Mouse (Mus musculus): Measurements from ENCODE around the gene Higd1a. TPM values are rescaled to one million over a fixed set of nuclear protein-coding genes. Genes with fewer than 3 reads are reported as not detected.

Gene Higd1a
- polyA plus RNA-seq, 1 experiment from 2014 or later: 135 TPM

DNA sequence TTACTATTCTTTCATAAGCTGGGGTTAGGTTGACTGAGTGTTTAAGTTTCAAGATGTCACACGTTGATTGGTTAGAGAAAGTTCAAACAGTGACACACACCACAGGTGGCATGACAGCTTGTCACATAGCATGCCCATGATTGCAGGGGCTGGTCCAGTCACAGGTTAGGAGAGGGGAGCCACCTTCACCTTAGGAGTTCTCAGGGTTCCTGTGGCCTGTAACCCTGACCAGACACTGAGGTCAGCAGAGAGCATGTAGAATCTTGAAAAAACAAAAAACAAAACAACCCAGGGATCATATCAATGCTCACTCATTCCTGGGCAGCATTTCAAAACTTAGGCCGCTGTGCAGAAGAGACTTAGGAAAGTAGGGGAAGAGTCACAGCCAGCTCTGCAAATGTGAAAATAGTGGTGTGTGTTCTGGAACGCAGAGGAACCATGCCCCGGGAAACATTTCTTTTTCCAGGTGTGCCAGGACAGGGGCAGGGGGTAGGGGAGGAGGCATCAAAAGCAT lies 31.8 kb upstream of the Higd1a start:
- Histone ChIP-seq H3K4me2 (ENCODE audit: low read length) (no peak overlapping the region), H3K4me1 (ENCODE audit: control insufficient read depth, insufficient read depth, low read length) (no peaks in the 10 kb centered on the region), H3K36me3 (ENCODE audit: control insufficient read depth, insufficient read depth, low read length) (no peaks in the 10 kb centered on the region), H3K9me3 (ENCODE audit: control insufficient read depth, low read length) (no peaks in the 10 kb centered on the region), H3K27me3 (ENCODE audit: control insufficient read depth, insufficient read depth, low read length) (no peaks in the 10 kb centered on the region), H3K4me3 (replicated peaks; ENCODE audit: low read depth, low read length) (no peak overlapping the region), H3K9ac (replicated peaks; ENCODE audit: low read length) (no peak overlapping the region), H3K27ac (replicated peaks; ENCODE audit: low read depth, low read length) (no peak overlapping the region)
- DNase-seq: no peak
- WGBS: 76% methylated on average over 4 of the region's 4 CpGs
- ATAC-seq (ENCODE audit: low FRiP score, low TSS enrichment): no peak

GRCm38 (mm10) chr9:121882015-121882457 lies 23.9 kb upstream of the Higd1a start:
- Histone ChIP-seq H3K27ac (replicated peaks; ENCODE audit: low read depth, low read length) (no peak overlapping the region), H3K36me3 (ENCODE audit: control insufficient read depth, insufficient read depth, low read length) (no peaks in the 10 kb centered on the region), H3K9me3 (ENCODE audit: control insufficient read depth, low read length) (no peaks in the 10 kb centered on the region), H3K27me3 (ENCODE audit: control insufficient read depth, insufficient read depth, low read length) (no peaks in the 10 kb centered on the region), H3K4me3 (replicated peaks; ENCODE audit: low read depth, low read length) (no peak overlapping the region), H3K4me2 (ENCODE audit: low read length) (no peak overlapping the region), H3K9ac (replicated peaks; ENCODE audit: low read length) (no peak overlapping the region), H3K4me1 (ENCODE audit: control insufficient read depth, insufficient read depth, low read length) (no peaks in the 10 kb centered on the region)
- ATAC-seq (ENCODE audit: low FRiP score, low TSS enrichment) (no peak), DNase-seq (no peak)
- WGBS: 84% methylated on average over 7 of the region's 7 CpGs

- no peak overlapping the region for H3K27ac ChIP-seq (replicated peaks; ENCODE audit: low read depth, low read length)
- no peak overlapping the region for H3K9ac ChIP-seq (replicated peaks; ENCODE audit: low read length)
- H3K4me2 ChIP-seq (ENCODE audit: low read length): no peak overlapping the region
- ATAC-seq (ENCODE audit: low FRiP score, low TSS enrichment) (no peak), DNase-seq (no peak)
- H3K36me3 ChIP-seq (ENCODE audit: control insufficient read depth, insufficient read depth, low read length): no peaks in the 10 kb centered on the region
- no peaks in the 10 kb centered on the region for H3K4me1 ChIP-seq (ENCODE audit: control insufficient read depth, insufficient read depth, low read length)
- WGBS: 82% methylated on average over 6 of the region's 6 CpGs
- H3K9me3 ChIP-seq (ENCODE audit: control insufficient read depth, low read length): no peaks in the 10 kb centered on the region
- H3K27me3 ChIP-seq (ENCODE audit: control insufficient read depth, insufficient read depth, low read length): no peaks in the 10 kb centered on the region
- H3K4me3 ChIP-seq (replicated peaks; ENCODE audit: low read depth, low read length): no peak overlapping the region
Observed at GRCm38 (mm10) chr9:121881301-121881700, 23.1 kb upstream of the Higd1a start.

DNA sequence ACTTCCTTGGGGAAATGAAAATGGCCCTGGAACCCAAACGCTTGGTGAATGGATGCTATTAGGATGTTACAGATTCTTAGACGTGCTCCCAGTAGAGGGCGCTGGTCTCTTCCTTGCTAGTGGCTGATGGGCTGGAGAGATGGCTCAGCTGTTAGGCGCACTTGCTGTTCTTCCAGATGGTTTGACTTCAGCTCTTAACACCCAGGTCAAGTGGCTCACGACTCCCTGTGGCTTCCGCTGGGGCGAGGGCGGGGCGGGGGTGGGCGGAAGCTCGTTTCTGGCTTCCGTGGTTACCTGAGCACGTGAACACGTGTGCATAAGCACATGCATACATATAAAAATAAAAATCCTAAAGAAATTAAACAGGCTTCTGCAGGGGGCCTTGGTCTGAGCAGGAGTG lies 22.7 kb upstream of the Higd1a start:
- H3K9ac ChIP-seq (replicated peaks; ENCODE audit: low read length): no peak overlapping the region
- H3K4me2 ChIP-seq (ENCODE audit: low read length): peak overlapping the region; percentile 28; the same call in 1 of the 2 replicates
- H3K27ac ChIP-seq (replicated peaks; ENCODE audit: low read depth, low read length): no peak overlapping the region
- ATAC-seq (ENCODE audit: low FRiP score, low TSS enrichment) (no peak), DNase-seq (peak; percentile 78)
- H3K4me3 ChIP-seq (replicated peaks; ENCODE audit: low read depth, low read length): no peak overlapping the region
- no peaks in the 10 kb centered on the region for H3K27me3 ChIP-seq (ENCODE audit: control insufficient read depth, insufficient read depth, low read length)
- no peaks in the 10 kb centered on the region for H3K36me3 ChIP-seq (ENCODE audit: control insufficient read depth, insufficient read depth, low read length)
- no peaks in the 10 kb centered on the region for H3K9me3 ChIP-seq (ENCODE audit: control insufficient read depth, low read length)
- H3K4me1 ChIP-seq (ENCODE audit: control insufficient read depth, insufficient read depth, low read length): no peaks in the 10 kb centered on the region
- WGBS: 30% methylated on average over 14 of the region's 14 CpGs

DNA sequence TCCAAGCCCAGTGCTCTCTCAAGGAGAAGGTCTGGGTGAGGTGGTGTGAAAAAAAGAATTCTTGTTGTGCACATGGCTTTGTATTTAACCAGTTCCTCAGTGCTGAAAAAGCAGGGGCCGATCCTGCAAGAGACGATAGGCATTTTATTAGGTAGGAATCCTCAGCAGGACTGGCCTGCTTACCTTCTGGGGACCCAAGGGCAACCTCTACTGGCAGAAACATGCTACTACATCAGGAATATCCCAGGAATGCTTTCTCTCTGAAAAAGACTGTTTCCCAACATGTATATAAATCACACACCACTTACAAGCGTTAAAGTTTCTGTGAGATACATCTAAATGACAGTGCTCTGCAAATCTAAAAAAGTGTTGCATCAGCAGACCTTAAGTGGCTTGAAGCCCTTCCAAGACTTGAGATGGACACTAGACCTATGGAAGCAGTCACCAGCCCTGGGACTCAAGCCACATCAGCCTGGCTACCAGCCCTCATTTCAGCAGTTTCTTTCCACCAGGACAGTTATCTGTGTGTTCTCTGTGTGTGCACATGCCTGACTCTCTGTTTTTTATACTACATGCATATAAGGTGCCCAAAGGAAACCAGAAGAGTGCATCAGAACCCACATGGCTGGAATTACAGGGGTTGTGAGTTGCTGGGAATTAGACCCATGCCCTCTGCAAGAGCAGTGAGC lies 19.0 kb upstream of the Higd1a start:
- ATAC-seq (ENCODE audit: low FRiP score, low TSS enrichment) (no peak), DNase-seq (peak; percentile 85)
- no peaks in the 10 kb centered on the region for H3K36me3 ChIP-seq (ENCODE audit: control insufficient read depth, insufficient read depth, low read length)
- H3K4me3 ChIP-seq (replicated peaks; ENCODE audit: low read depth, low read length): no peak overlapping the region
- WGBS: 17% methylated on average over 3 of the region's 3 CpGs
- H3K27ac ChIP-seq (replicated peaks; ENCODE audit: low read depth, low read length): no peak overlapping the region
- no peak overlapping the region for H3K4me2 ChIP-seq (ENCODE audit: low read length)
- H3K9ac ChIP-seq (replicated peaks; ENCODE audit: low read length): no peak overlapping the region
- no peaks in the 10 kb centered on the region for H3K9me3 ChIP-seq (ENCODE audit: control insufficient read depth, low read length)
- H3K27me3 ChIP-seq (ENCODE audit: control insufficient read depth, insufficient read depth, low read length): no peaks in the 10 kb centered on the region
- no peaks in the 10 kb centered on the region for H3K4me1 ChIP-seq (ENCODE audit: control insufficient read depth, insufficient read depth, low read length)

DNA sequence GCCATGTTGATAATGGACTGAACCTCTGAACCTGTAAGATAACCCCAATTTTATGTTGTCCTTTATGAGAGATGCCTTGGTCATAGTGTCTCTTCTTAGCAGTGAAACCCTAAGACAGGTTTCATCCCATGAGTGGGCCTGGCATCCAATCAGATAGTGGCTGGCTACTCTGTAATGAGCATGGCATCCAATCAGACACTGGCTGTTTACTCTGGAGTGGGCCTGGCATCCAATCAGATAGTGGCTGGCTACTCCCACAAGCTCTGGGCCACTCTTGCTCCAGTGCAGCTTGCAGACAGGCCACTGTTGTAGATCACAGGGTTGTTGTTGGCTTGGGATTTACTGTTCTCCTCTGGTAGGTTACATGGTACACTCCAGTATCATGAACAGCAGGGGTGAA lies 15.4 kb upstream of the Higd1a start:
- Histone ChIP-seq H3K4me3 (replicated peaks; ENCODE audit: low read depth, low read length) (no peak overlapping the region), H3K4me2 (ENCODE audit: low read length) (no peak overlapping the region), H3K4me1 (ENCODE audit: control insufficient read depth, insufficient read depth, low read length) (no peaks in the 10 kb centered on the region), H3K9ac (replicated peaks; ENCODE audit: low read length) (no peak overlapping the region), H3K27ac (replicated peaks; ENCODE audit: low read depth, low read length) (no peak overlapping the region), H3K36me3 (ENCODE audit: control insufficient read depth, insufficient read depth, low read length) (no peaks in the 10 kb centered on the region), H3K27me3 (ENCODE audit: control insufficient read depth, insufficient read depth, low read length) (no peaks in the 10 kb centered on the region), H3K9me3 (ENCODE audit: control insufficient read depth, low read length) (no peaks in the 10 kb centered on the region)
- no peak for ATAC-seq (ENCODE audit: low FRiP score, low TSS enrichment)
- DNase-seq: no peak

- no peak for ATAC-seq (ENCODE audit: low FRiP score, low TSS enrichment)
- H3K9ac ChIP-seq (replicated peaks; ENCODE audit: low read length): no peak overlapping the region
- 85% methylated on average over 2 of the region's 2 CpGs for WGBS
- H3K4me1 ChIP-seq (ENCODE audit: control insufficient read depth, insufficient read depth, low read length): no peaks in the 10 kb centered on the region
- H3K9me3 ChIP-seq (ENCODE audit: control insufficient read depth, low read length): no peaks in the 10 kb centered on the region
- no peaks in the 10 kb centered on the region for H3K36me3 ChIP-seq (ENCODE audit: control insufficient read depth, insufficient read depth, low read length)
- no peak overlapping the region for H3K4me2 ChIP-seq (ENCODE audit: low read length)
- H3K4me3 ChIP-seq (replicated peaks; ENCODE audit: low read depth, low read length): no peak overlapping the region
- H3K27me3 ChIP-seq (ENCODE audit: control insufficient read depth, insufficient read depth, low read length): no peaks in the 10 kb centered on the region
- no peak for DNase-seq
- no peak overlapping the region for H3K27ac ChIP-seq (replicated peaks; ENCODE audit: low read depth, low read length)
Observed at GRCm38 (mm10) chr9:121872062-121872683, 14.0 kb upstream of the Higd1a start.

- Histone ChIP-seq H3K4me1 (ENCODE audit: control insufficient read depth, insufficient read depth, low read length) (no peaks in the 10 kb centered on the region), H3K27ac (replicated peaks; ENCODE audit: low read depth, low read length) (no peak overlapping the region), H3K4me3 (replicated peaks; ENCODE audit: low read depth, low read length) (no peak overlapping the region), H3K9ac (replicated peaks; ENCODE audit: low read length) (no peak overlapping the region), H3K4me2 (ENCODE audit: low read length) (no peak overlapping the region), H3K36me3 (ENCODE audit: control insufficient read depth, insufficient read depth, low read length) (no peaks in the 10 kb centered on the region), H3K27me3 (ENCODE audit: control insufficient read depth, insufficient read depth, low read length) (no peaks in the 10 kb centered on the region), H3K9me3 (ENCODE audit: control insufficient read depth, low read length) (no peaks in the 10 kb centered on the region)
- WGBS: 64% methylated on average over 4 of the region's 4 CpGs
- no peak for ATAC-seq (ENCODE audit: low FRiP score, low TSS enrichment)
- DNase-seq: no peak
Observed at GRCm38 (mm10) chr9:121869973-121870515, 11.9 kb upstream of the Higd1a start.

DNA sequence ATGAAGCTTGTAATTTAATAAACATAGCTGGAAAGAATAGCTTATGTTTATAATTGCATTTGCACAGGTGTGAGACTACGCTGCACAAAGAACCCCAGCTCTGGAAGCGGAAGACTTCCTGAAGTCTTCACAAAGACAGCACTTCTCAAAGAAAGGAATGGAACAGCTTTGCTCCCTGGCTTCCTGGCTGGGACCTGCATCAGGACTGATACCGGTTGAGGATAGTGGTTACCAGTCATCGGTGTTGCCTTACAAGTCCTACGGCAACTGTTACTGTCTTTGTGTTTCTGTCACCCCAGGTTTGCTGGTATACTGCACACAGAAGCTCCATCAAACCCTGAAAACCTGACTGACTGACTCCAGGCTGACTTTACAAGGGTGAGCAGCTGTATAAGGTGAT lies 11.3 kb upstream of the Higd1a start:
- ATAC-seq (ENCODE audit: low FRiP score, low TSS enrichment) (no peak), DNase-seq (no peak)
- Histone ChIP-seq H3K4me2 (ENCODE audit: low read length) (no peak overlapping the region), H3K4me1 (ENCODE audit: control insufficient read depth, insufficient read depth, low read length) (no peaks in the 10 kb centered on the region), H3K9ac (replicated peaks; ENCODE audit: low read length) (no peak overlapping the region), H3K27me3 (ENCODE audit: control insufficient read depth, insufficient read depth, low read length) (no peaks in the 10 kb centered on the region), H3K9me3 (ENCODE audit: control insufficient read depth, low read length) (no peaks in the 10 kb centered on the region), H3K36me3 (ENCODE audit: control insufficient read depth, insufficient read depth, low read length) (no peaks in the 10 kb centered on the region), H3K27ac (replicated peaks; ENCODE audit: low read depth, low read length) (no peak overlapping the region), H3K4me3 (replicated peaks; ENCODE audit: low read depth, low read length) (no peak overlapping the region)
- WGBS: 91% methylated on average over 5 of the region's 5 CpGs
